Mouse (Mus musculus) frontal cortex, postnatal 14 days (tissue): ENCODE data around the gene Arl15.

ENCODE experiments used
- DNase-seq, 2 experiments: peaks; one replicate each; pipeline ENCODE4 v3.0.0; 2022; ENCODE audit warnings: low spot score in 2 of 2

Arl15 gene

GRCm38 (mm10) chr13:113843901-113844300, 49.6 kb downstream of the Arl15 start:
- DNase-seq, result no peak

- no peak for DNase-seq
Measured at GRCm38 (mm10) chr13:113844717-113845116, 50.4 kb downstream of the Arl15 start.

- DNase-seq, result no peak
Measured at GRCm38 (mm10) chr13:113845229-113845628, 50.9 kb downstream of the Arl15 start.

GRCm38 (mm10) chr13:113846413-113846812, 52.1 kb downstream of the Arl15 start:
- no peak for DNase-seq

GRCm38 (mm10) chr13:113850431-113851034, 56.2 kb downstream of the Arl15 start:
- no peak for DNase-seq

- DNase-seq, result no peak
Measured at GRCm38 (mm10) chr13:113851602-113852375, 57.5 kb downstream of the Arl15 start.

- no peak for DNase-seq
Measured at GRCm38 (mm10) chr13:113852376-113852666, 58.0 kb downstream of the Arl15 start.

- DNase-seq, result no peak
Measured at GRCm38 (mm10) chr13:113854146-113854545, 59.8 kb downstream of the Arl15 start.

GRCm38 (mm10) chr13:113854551-113855312, 60.4 kb downstream of the Arl15 start:
- DNase-seq, result no peak

GRCm38 (mm10) chr13:113856946-113857345, 62.6 kb downstream of the Arl15 start:
- DNase-seq, result no peak

GRCm38 (mm10) chr13:113858667-113859391, 64.5 kb downstream of the Arl15 start:
- no peak for DNase-seq

- DNase-seq, result no peak
Measured at GRCm38 (mm10) chr13:113859392-113859776, 65.1 kb downstream of the Arl15 start.

- no peak for DNase-seq
Measured at GRCm38 (mm10) chr13:113860816-113861215, 66.5 kb downstream of the Arl15 start.

- no peak for DNase-seq
Measured at GRCm38 (mm10) chr13:113861231-113861630, 66.9 kb downstream of the Arl15 start.

GRCm38 (mm10) chr13:113862951-113863350, 68.6 kb downstream of the Arl15 start:
- DNase-seq, result no peak

GRCm38 (mm10) chr13:113863688-113864087, 69.4 kb downstream of the Arl15 start:
- DNase-seq, result no peak

- no peak for DNase-seq
Measured at GRCm38 (mm10) chr13:113864278-113864677, 70.0 kb downstream of the Arl15 start.

GRCm38 (mm10) chr13:113864893-113865292, 70.6 kb downstream of the Arl15 start:
- DNase-seq, result peak; percentile 46 to 72

- DNase-seq, result no peak
Measured at GRCm38 (mm10) chr13:113865378-113865777, 71.1 kb downstream of the Arl15 start.

- peak; percentile 39 to 57 for DNase-seq
Measured at GRCm38 (mm10) chr13:113865806-113866205, 71.5 kb downstream of the Arl15 start.

GRCm38 (mm10) chr13:113867736-113868135, 73.4 kb downstream of the Arl15 start:
- DNase-seq, result no peak
